Mouse (Mus musculus) hematopoietic stem cell, adult 5-6 weeks (primary cell): ENCODE results near the gene Gmpr. TPM values are rescaled to one million over a fixed set of nuclear protein-coding genes. Genes with fewer than 3 reads are reported as not detected.

Source experiments
- ATAC-seq, 2 experiments: fragments of 125-278 bp in 1 of 2; replicated peaks in 1 of 2; 2 replicates each; pipeline ENCODE4 v1.8.0; 2016 to 2017; ENCODE audit warnings: inconsistent platforms in 2 of 2, mild to moderate bottlenecking in 2 of 2, moderate number of reproducible peaks in 2 of 2, low read depth in 1 of 2, moderate TSS enrichment in 1 of 2; ENCODE audit not compliant: low FRiP score in 2 of 2, poor library complexity in 2 of 2, severe bottlenecking in 2 of 2, insufficient read depth in 1 of 2, low TSS enrichment in 1 of 2
- total RNA-seq: library from RNA; stranded (forward); fragments of 172-1452, 232-1000 nt; gene quantifications from 2 replicates; pipeline ENCODE4 v1.2.3, GENCODE M21; 2017

The Gmpr gene
- total RNA-seq, 1 experiment from 2014 or later: 11.7 TPM

DNA sequence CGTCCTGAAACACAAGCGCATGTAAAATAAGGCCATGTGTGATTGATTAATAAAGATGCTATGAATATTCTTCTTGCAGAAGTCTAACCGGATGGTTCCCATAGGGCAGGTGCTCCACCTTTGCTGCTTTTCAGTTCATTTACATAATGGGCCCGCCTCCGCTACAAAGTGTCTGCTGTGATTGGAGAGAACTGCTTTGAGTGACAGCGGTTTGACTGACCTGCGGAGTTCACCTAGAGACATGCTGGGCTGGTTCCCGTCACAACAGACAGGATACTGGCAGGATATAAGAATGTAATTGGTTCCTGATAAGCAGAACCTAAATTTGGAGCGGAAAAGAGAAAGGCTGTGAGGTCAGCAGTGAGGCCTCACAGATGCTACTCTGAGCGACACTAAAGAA is 13.4 kb upstream of the Gmpr start:
- 0 out of 4 replicates have a peak, but pooled peaks of 1 of the 2 experiments have one; percentile 21 for ATAC-seq

DNA sequence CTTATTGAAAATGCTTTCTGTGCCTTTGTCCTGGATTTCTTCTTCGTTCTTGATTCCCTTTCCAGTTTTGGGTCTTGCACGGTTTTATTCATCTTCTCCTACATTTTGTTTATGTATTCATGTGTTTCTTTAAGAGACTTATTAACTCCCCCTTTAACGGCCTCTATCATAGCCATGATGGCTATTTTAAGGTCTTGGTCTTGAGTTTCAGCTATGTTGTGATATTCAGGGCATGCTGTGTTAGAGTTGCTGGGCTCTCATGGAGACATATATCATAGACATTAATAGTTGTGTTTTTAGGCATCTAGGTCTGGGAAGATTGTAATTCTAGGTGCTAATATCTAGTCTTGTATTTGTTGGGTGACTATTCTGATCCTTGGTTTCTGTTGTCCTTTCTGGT is 8.6 kb upstream of the Gmpr start:
- ATAC-seq: no peak

DNA sequence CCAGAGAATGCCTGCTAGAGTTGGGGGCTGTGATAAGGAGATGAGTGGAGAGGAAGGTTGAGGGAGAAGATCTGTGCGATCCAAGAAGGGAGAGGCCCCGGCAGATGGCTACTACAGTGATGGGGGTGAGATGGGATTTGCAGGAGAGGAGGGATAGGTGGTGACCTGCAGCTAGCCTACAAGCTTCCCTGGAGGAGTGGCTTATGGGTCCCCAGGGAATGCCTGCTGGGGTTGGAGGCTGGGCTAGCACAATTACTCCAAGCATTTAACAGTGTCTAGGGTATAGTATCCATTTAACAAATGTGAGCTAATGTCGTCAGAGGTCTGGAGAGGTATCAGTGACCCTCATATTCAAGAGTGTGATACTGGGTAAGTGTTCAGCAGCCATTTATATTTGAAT is 7.9 kb upstream of the Gmpr start:
- ATAC-seq: no peak

DNA sequence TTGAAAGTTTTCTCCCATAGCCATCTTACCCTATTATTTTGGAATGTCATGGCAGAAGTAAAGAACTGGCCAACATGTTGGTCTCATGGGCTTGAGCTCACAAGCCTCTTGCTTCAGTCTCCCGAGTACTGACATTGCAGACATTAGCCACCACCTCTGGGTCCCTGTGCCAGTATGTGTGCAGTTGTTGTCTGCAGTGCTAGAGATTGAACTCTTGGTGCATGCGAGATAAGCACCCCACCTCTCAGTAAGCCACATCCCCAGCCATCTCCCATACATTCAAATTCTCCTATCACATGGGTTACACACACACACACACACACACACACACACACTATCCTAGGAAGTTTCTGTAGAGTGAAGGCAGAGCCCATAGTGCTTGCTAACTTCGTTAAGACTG is 7.3 kb upstream of the Gmpr start:
- ATAC-seq: no peak

DNA sequence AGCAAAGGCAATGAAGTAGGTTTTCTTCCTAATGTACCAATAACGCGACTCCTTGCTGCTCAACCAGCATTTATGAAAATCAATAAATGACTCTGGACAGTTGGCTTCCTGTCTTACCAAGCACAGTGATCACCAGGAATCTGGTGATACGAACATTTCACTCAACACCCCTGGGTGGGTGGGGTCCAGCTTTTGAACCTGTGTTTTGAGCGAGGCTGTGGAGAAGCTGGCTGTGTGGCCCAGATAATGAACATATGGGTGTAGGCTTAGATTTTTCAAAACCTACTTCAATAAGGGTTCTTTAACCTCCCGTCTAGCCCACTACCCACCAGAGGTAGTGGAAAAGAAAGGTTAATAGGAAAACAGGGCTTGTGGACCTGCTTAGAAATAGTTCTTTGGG is 4.5 kb upstream of the Gmpr start:
- ATAC-seq: no peak

DNA sequence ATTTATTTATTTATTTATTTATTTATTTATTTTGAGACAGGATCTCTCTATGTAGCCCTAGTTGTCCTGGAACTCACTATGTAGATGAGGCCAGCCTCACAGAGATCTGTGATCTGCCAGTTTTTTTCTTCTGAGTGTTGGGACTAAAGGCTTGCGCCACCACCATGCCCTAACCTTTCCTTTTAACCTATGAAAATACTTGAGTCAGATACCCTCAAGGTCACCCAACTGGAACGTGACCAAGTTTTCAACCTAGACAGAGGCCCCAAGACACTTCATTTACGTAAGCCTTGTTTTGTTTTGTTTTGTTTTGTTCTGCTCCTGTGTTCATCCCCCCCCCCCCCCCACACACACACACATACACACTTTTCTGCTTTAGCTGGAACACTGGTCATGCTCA is 1.7 kb upstream of the Gmpr start:
- ATAC-seq: no peak

DNA sequence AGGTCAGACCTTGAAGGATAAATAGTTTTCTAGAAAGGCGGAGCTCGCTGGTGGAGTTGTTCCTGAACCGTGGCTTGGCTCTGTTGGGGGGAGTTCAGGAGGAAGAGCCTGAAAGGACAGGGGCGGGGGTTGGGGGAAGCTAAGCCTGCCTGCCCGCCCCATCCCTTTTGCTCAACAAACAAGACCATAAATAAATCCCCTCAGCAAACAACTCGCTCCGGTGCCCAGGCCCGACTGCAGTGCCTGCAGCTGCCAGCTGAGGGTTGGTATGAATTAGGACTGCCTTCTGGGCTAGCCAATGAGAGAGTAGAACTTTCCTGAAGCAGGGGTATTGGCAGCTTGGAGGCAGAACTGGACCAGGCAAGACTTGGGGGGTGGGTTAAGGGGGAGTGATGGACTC is 1.3 kb downstream of the Gmpr start:
- ATAC-seq: peak; percentile 34 to 72; a peak in 3 of 4 replicates

DNA sequence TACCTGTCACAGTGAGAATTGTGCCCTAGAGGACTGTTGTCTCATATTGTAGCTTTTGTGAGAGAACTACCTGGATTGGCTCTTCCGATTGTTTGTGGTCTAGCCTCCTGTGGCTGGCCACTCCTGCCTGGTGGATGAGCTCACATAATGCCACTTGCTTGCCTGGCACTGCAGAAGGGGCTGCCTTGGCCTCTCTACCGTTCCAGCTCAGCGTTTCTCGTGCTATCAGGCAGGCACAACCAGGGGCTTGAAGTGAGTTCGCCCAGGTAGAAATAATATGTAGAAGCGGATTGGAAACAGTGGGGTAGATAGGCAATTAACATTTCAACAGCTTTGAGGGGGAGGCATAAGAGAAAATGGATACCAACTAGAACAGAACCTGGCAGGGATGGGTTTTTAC is 2.1 kb downstream of the Gmpr start:
- ATAC-seq: no peak

DNA sequence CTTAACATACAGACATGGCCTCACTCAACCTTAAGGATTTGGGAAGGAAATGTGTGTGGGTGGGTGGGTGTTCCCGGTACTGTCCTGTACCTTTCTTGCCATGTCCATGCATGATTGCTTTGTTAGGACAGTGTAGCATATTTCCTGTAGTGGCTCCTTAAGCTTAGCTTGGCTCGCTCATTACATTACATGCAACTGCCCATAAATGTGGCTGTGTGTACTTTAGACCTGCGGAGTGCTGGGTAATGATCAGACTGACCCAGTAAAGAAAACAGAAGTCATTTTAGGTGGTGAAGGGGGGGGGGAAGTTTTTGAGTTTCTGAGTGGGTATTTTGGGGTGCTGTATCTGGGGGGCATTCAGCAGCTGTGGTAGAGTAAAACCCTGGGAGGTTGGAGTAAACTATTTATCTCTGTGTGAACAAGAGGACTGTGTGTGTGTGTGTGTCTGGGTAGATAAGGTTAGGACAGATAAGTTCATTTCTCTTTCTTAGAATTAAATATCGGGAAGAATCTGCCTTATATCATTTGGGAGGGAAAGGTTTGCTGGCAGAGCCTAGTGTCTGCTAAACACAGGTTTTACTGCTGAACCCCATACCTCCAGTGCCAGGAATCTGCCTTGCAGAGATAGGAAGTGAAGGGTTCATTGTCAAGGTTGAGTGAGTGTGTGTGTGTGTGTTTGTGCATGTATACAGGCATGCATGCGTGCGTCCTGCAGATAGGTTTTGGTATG is 4.6 kb downstream of the Gmpr start:
- ATAC-seq: no peak

DNA sequence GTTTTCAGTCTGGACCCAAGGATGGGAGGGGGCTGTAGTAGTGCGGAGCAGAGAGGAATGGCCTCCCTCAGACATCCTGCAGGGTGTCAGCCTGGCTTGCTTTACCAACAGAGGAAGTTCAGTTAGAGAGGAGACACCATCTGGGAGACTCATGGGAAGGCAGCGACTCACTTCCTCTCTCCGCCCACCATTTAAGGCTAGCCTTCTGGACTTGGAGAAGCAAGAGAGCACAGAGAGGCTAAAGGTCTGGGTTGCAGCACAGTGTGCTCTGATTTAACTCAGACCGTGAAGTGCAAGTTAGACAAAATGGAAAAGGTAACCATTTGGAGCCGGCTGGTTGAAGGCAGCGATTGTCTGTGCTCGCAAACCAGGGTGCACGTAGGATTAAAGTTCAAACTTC is 5.3 kb downstream of the Gmpr start:
- ATAC-seq: peak; percentile 24 to 37; a peak in 2 of 4 replicates

DNA sequence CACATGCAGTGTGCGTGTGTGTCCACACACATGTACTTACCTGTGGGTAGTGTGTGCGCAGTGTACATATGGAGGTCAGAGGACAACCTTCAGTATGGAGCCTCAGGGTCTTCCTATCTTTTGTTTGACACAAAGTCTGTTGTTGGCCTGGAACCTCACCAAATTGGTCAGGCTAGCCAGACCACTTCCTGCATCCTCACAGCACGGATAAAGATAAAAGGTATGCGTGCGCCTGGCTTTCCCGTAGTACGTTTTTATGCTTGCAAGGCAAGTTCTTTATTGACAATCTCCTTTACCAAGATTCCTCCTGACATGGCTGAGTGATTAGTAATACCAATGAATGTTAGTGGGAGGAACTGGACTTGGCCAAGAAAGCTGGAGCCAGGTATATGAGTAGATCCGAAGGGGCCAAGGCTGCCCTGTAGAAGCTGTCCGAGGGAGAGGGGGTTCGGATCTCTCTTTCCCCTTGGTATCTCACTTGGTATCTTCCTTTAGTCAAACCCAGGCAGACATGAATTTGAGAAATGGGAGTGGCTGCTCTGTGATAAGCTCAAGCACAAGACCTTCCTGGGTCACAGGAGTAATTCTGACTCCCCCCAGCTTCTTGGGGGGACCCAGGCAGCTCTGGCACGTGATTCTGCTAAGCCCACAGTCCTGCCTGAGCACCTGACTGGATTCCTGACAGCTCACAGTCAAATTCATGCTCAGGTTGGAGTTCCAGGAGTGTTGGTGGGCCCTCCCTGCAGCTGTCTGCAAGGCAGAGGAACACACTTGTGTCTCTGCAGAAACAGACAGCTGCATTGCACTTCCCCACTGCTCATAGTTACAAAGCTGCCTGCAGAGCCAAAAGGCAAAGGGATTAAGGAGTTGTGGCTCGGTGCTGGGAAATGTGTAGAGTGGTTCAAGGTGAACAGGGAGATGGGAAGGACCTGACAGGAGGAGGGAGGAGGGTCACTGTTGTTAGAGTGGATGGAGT is 6.1 kb downstream of the Gmpr start:
- ATAC-seq: no peak; a peak in 1 of 4 replicates

DNA sequence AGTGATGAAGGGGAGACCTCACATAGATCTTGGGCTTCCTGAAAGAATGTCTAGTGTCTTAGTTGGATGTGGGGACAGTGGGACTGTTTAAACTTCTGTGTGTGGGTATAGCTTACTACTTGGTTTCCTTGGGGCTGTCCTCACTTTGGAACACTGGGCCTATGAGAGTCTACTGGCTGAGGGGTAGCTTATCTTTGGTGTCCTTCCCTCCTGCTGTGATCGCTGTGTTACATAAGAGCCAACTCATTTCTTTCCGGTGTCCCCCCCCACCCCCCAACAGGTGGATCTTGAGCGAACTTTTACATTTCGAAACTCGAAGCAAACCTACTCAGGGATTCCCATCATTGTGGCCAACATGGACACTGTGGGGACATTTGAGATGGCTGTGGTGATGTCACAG is 6.9 kb downstream of the Gmpr start:
- no peak for ATAC-seq

DNA sequence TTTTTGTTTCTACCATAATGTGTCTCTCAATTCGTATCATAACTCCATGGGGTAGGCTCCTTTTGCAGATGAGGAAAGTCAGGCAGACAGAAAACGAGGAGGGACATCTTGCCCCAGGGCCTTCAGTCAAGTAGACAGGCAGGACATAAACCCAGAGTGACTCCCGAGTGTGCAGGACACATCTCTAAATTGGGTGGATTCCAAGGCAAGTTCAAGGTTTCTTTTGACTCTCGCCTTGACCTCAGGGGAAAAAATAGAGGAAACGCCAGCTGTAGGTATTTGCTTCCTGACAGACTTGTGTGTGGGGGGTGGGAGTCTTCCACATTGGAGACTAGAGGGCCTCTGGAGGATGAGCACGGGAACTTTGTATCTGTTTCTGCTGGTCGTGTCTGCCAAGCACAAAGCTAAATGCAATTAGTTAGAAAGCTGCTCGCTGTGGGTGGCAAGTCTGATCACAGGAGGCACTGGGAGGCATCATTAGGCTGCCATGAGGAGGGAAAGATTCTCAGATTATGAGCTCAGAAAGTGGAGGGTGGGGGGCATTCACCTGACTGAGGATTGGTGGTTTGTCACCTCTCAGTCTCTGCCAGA is 7.7 kb downstream of the Gmpr start:
- no peak for ATAC-seq

DNA sequence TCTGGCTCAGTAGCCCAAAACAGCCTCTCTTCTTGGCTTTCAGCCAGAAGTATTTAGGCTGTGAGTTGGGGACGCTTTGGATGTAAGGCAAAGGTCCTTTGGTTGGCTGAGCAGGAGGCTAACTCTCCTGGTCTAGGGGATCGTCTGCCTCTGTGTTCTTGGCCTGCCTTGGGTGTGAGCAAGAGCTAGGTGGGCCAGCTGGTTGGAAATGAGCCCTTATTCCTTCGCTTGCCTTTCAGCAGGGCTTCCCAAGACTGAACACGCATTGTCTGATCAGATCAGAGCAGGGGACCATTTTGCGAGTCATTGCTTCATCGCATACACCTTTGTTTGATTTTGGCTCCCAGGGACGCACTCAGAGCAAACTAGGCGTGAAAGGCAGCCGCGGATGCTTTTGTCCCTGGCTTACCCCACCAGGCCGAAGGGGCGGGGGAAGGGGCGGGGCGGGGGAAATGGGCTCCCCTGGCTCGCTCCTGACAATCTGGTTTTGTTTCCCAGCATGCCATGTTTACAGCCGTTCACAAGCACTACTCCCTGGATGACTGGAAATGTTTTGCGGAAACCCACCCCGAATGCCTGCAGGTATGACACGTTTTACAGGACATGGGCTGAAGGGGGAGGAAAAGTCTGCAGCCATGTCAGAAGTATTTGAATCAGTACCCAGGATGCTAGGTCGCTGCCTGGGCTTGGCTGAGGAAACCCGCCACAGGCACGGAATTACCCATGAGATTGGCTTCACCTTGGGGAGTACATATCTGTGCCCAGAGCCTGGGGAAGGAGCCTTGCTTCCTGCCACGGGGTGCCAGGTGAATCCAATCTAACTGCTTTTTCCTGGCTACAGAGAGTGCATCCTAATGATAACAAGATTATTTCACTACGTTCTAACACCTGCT is 9.5 kb downstream of the Gmpr start:
- no peak for ATAC-seq

DNA sequence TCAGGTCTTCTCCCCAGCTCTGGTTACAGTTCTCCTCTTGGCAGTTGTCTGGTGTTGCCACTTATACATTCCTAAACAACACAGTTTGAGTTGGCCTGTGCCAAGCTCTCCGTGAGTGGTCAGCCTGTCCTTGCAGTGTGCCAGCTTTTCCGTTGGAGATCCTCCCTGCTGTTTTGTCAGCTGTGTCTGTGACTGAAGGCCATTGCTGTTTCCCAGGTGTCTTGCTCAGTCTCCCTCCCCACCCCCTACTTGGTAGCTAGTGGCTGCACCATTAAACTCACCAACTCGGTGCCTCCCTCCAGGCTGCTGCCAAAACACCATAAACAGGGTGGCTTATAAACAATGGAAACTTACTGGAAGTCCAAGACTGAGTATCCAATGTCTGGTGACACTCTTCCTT is 17.1 kb downstream of the Gmpr start:
- ATAC-seq: no peak

DNA sequence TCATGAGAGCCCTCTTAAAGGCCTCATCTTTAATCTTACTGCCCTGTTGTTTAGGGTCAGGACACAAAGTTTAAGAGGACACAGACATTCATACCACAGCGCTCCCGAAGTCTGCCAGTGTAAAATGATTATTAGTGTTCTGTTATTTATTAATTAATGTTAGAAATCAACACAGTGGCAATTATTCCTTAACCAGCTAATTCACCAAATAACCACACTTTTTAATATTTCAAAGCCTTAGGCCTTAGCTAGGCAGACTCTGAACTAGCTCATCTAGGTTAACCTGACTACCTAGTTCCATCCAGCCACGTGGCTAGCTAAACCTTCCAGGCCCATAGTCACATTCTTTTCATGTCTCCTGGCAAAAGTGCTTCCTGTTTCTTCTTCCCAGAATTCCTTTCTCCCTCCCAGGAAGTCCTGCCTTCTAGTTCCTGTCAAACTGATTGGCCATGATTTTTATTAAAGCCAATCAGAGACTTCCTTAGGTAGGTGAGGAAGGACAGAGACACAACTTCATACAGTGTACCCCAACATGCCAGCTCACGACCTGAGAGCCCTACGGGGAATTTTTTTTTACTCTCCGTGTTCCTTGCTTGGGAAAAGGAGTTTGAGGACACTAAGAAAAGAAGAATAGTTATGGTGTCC is 17.7 kb downstream of the Gmpr start:
- no peak for ATAC-seq

DNA sequence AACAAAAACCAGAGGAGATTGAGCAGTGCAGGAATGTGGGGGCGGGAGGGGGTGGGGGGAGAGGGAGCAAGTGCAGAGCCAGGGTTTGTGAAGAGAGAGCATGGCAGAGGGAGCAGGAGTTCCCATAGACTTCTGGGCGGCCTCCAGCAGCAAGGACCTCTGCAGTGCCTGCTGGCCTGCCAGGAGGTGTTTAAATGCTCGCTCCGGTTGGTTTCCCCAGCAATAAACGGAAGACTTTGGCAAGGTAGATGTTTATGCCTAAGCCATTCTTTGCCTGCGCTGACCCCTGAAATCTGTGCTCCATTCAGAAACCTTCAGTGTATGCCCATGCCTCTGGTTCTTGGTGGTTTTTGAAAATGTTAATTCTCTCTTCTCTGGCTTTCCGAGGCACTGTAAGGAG is 19.0 kb downstream of the Gmpr start:
- no peak for ATAC-seq
